Mouse (Mus musculus) ovary, postnatal 14 days (tissue): ENCODE measurements around the gene Cks1b.

Experiments used
- DNase-seq: peaks from one replicate; pipeline ENCODE4 v3.0.0; 2022; ENCODE audit warnings: low spot score

Gene Cks1b

GRCm38 (mm10) chr3:89425876-89426275 is 7.7 kb upstream of the Cks1b start:
- no peak for DNase-seq

GRCm38 (mm10) chr3:89425141-89425525 is 7.0 kb upstream of the Cks1b start:
- no peak for DNase-seq

- DNase-seq, result no peak
Measured at GRCm38 (mm10) chr3:89424416-89425140, 6.4 kb upstream of the Cks1b start.

GRCm38 (mm10) chr3:89422556-89423205 is 4.5 kb upstream of the Cks1b start:
- DNase-seq, result no peak

DNA sequence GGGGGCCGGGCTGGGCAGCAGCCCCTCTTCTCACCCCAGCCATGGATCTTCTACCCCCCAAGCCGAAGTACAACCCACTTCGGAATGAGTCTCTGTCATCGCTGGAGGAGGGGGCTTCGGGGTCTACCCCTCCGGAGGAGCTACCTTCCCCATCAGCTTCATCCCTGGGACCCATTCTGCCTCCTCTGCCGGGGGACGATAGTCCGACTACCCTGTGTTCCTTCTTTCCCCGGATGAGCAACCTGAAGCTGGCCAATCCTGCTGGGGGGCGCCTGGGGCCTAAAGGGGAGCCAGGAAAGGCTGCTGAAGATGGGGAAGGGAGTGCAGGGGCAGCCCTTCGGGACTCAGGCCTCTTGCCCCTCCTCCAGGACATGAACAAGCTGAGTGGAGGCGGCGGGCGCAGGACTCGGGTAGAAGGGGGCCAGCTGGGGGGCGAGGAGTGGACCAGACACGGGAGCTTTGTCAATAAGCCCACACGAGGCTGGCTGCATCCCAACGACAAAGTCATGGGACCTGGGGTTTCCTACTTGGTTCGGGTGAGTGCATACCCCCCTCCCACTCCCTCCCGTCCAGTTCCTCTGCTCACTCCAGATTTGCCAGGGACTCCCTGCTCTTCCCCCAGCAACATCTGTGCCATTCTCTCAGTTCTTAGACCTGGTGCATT is 3.8 kb upstream of the Cks1b start:
- DNase-seq, result no peak

DNA sequence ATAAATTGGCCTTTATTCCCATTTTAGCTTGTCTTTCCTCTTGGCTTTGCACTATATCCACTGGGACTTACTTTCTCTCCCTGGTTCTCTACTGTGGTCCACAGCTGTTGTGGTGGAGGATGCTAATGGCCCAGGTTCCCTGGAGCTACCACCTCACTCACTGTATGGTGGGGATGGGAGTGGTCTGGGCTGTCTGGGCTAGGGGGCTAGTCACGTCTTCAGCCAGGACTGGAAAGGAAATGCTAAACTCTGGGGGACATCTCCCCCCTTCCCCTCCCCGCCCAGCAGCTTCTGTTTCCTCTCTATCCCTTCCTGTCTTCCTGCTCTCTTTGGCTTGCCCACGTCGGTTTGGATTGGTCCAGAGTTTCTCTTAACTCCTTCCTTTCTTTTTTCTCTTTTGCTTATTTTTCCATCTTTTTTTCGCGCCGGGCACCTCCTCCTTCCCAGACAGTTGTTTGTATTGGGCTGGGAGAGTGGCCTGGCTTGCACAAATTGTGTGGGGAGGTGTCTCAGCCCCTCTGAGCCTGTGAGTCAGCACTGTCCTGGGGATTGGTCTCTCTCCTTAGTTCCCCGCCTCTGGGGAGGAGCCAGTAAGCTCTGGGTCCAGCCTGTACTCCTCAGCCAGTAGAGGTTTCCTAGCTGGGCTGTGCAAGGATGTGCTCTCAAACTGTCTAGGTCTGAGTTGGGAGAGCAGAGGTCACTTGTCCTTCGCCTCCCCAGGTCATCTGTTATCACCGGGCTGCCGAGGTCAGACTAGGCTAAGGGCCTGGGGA is 3.0 kb upstream of the Cks1b start:
- peak; percentile 67 for DNase-seq

DNA sequence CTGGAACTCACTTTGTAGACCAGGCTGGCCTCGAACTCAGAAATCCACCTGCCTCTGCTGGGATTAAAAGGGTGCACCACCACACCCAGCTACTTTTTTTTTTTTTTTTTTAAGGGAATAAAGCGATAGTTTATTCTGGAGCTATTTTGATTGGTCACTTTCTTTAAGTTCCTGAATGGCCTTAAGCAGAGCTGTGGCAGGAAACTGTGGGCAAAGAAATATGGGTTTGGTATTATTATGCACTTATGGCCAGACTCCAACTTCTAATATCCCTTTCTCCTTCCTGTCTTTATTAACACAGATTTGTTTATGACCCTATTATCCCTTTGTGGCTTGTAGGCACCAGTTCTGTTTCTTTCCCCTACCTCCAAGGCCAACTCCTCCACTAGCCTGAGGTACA is 2.2 kb upstream of the Cks1b start:
- DNase-seq, result no peak

DNA sequence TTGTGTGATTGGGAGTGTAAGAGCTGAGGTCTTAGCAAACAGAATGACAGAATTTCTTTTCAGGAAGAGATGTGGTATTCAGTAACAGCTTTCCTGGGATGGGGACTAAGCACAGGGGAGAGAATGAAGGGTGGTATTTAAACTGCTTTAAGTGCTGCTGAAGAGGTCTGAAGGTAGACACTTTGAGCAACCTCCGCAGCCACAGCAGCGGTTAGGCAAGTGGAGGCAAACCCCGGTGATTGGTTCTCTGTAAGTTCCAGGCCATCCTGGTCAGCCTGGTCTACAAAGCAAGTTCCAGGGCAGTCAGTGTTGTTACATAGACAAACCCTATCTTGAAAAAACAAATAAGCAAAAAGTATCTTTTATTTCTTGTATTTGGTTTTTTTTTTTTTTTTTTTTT is 1.8 kb upstream of the Cks1b start:
- DNase-seq, result no peak

- DNase-seq, result peak; percentile 57
Measured at GRCm38 (mm10) chr3:89419571-89419970, 1.4 kb upstream of the Cks1b start.

- DNase-seq, result peak; percentile 65
Measured at GRCm38 (mm10) chr3:89418861-89419250, 673 bp upstream of the Cks1b start.

DNA sequence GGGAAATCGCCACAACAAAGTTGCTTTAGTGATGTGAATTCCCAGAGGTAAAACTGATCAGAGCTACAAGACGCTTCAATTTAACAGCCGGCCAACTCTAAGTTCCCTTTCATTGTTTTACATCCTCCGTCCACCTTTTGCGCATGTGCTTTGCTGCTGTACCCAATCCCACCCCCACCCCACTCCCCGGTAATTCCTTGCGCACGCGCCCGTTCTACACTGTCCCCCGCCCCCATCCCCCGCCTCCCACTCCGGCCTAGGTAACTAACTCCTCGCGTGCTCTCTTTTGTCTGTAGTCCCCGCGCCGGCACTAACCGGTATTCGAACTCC is 378 bp downstream of the Cks1b start:
- no peak for DNase-seq

GRCm38 (mm10) chr3:89417131-89417530 is 1.1 kb downstream of the Cks1b start:
- DNase-seq, result no peak

DNA sequence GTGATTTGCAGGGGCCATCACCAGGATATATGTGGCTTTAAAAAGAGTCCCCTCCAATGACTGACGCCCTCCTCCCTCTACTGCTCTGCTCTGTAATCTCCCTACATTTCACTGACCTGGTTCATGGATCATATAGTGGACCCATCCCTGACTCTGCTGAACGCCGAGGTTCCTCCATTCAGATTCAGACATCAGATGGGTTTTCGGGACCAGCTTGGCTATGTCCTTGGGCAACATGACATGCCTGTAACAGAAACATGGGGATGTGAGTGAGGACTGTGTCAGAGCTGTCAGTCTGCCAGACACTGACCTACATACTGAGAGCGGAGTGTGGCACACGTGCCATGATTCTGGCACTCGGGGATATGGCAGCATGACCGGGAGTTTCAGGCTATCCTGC is 2.0 kb downstream of the Cks1b start:
- no peak for DNase-seq

DNA sequence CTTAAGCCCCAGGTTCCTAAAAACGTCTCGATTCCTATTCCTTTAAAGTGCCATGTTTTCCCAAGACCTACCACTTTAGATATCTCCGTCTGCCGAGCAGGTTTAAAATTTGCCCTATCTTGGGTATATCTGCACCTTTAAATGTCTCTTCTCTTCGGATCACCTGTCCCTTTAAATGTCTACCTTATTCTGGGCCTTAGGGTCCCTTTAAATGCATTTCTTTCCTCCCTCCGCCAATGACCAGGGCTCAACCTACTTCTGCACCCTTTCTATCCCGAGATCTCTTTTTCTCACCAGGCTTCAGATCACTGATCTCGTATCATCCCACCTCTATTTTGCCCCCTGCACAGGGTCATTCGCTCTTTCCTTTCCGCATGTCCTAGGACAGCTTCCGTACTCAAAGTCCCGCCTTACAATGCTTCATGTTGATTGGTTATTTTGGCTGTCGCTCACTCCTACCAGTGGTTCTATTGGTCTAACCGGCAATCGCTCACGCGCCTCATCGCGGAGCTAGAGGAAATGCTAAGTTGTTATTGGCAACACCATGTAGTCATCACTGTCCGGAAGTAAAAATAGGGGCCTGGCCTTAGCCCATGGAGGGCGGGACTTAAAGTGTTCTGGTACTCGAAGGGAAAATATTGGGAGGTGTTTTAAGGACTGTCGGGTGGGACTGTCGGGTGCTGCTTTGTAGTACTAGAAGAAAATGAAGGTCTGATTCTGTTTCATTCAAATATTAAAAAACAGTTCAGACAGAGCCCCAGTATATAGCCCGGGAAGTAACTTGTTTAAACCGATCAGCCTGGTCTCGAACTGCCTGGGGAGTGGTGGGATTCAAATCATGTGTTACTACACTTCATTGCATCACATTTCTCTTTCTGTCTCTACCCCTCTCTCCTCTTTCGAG is 6.4 kb downstream of the Cks1b start, which contains the start of gene Flad1:
Gene Flad1, minus strand, starts transcription at position 381 of the 904 bp plus-strand sequence.
- peak; percentile 100 for DNase-seq

DNA sequence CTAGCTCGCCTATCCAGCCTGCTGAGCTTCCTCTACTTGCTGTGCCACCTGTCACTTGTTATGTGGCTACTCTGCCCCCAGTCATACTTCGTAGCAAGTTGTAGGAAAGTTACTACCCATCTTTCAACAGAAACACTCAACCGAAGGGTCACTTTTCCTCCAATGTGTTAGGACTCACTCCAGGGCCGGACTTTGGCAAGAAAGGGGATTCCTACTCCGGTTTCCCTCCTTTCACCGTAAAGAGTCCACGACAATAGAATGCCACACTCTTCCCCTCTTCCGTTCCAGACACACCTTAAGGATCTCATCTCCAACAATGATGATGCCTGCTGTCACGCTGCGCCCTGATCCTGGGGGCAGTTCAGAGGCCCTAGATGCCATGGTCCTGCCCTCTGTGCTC is 7.3 kb downstream of the Cks1b start:
- DNase-seq, result no peak

GRCm38 (mm10) chr3:89409701-89410100 is 8.5 kb downstream of the Cks1b start:
- DNase-seq, result no peak

- DNase-seq, result no peak
Measured at GRCm38 (mm10) chr3:89408448-89408847, 9.7 kb downstream of the Cks1b start.

DNA sequence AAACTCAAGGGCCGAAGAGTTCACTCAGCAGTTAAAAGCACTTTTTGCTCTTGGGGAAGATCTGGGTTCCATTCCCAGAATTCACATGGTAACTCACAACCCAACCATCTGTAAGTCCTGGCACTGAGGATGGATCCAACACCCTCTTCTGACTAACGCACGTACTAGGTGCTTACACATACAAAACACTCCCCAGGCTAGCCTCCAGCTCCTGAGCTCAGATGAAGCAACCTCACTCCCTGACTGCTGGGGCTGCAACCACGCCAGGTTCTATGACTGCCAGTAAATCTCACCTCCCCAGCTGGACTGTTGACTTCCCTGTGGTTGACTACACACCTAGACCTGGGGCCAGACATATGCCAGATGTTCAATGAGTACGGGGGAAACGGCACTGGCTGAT is 11.3 kb downstream of the Cks1b start:
- no peak for DNase-seq

GRCm38 (mm10) chr3:89402693-89403092 is 15.5 kb downstream of the Cks1b start, which contains the start of gene Lenep:
Gene Lenep, minus strand, starts transcription at chr3:89402793.
- DNase-seq, result no peak

- DNase-seq, result no peak
Measured at GRCm38 (mm10) chr3:89401329-89401728, 16.9 kb downstream of the Cks1b start.

DNA sequence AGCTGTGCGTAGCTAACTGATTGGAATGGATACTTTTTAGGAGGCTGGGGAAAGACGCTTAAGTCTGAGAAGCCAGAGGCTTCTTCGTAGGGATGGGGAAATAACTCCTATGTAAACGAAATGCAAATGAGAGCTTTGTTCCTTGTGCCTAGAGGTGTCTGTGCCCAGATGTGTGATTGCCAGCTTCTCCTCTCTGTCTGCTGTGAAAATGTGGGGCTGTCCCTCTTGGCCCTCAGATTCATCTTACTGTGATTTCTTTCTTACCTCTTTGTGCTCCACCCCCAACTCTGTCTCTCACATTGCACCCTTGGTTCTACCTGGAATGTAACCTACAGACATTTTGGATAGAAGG is 21.6 kb downstream of the Cks1b start:
- no peak for DNase-seq
